Mouse (Mus musculus) myocyte (in vitro differentiated cells): ENCODE data around the gene Bcl2. TPM values are rescaled to one million over a fixed set of nuclear protein-coding genes. Genes with fewer than 3 reads are reported as not detected.
"Not testable (repeated sequence)": the region's sequence is repeated elsewhere in the genome, so short reads cannot be mapped to it uniquely, and the experiment has no call there.

Source experiments
- H3K27me3 ChIP-seq: one replicate; pipeline ENCODE4 v1.6.1; 2011; ENCODE audit not compliant: control insufficient read depth, insufficient read depth, insufficient read length
- H3K36me3 ChIP-seq: one replicate; pipeline ENCODE4 v1.6.1; 2011; ENCODE audit not compliant: control insufficient read depth, insufficient read depth
- H3K4me2 ChIP-seq: one replicate; pipeline ENCODE4 v1.6.1; 2011; ENCODE audit warnings: low read depth, control low read depth
- H3K4me3 ChIP-seq: one replicate; pipeline ENCODE4 v1.5.1; 2011; ENCODE audit warnings: mild to moderate bottlenecking, control low read depth, moderate library complexity
- H3K79me2 ChIP-seq: one replicate; pipeline ENCODE4 v1.6.1; 2011; ENCODE audit not compliant: control insufficient read depth, insufficient read depth
- H3ac ChIP-seq: one replicate; pipeline ENCODE4 v1.6.1; 2011; ENCODE audit not compliant: control insufficient read depth, insufficient read length
- CEBPB ChIP-seq: IDR thresholded peaks from 2 replicates; pipeline ENCODE4 v1.6.1; 2011; ENCODE audit warnings: mild to moderate bottlenecking, moderate library complexity; ENCODE audit not compliant: poor library complexity, insufficient read depth, severe bottlenecking
- E2F4 ChIP-seq: IDR thresholded peaks from one replicate; pipeline ENCODE4 v1.6.1; 2011; ENCODE audit warnings: mild to moderate bottlenecking, control low read depth, moderate library complexity; ENCODE audit not compliant: insufficient read depth
- MAX ChIP-seq: IDR thresholded peaks from one replicate; pipeline ENCODE4 v1.6.1; 2011; ENCODE audit warnings: low read depth, mild to moderate bottlenecking, control low read depth
- MYOD1 ChIP-seq, 3 experiments: IDR thresholded peaks; one replicate each; pipeline ENCODE4 v1.6.1; 2011; ENCODE audit warnings: control low read depth in 2 of 3, low read depth in 2 of 3, mild to moderate bottlenecking in 2 of 3, moderate library complexity in 1 of 3; ENCODE audit not compliant: insufficient read length in 2 of 3, control insufficient read depth in 1 of 3
- MYOG ChIP-seq, 3 experiments: IDR thresholded peaks; one replicate each; pipeline ENCODE4 v1.6.1; 2011; ENCODE audit warnings: control low read depth in 2 of 3, low read depth in 2 of 3, mild to moderate bottlenecking in 2 of 3; ENCODE audit not compliant: insufficient read length in 2 of 3, control insufficient read depth in 1 of 3, insufficient read depth in 1 of 3
- POLR2A ChIP-seq: IDR thresholded peaks from one replicate; pipeline ENCODE4 v1.6.1; 2011; ENCODE audit warnings: low read depth, mild to moderate bottlenecking, control low read depth, moderate library complexity; ENCODE audit not compliant: insufficient read length
- POLR2AphosphoS2 ChIP-seq: IDR thresholded peaks from one replicate; pipeline ENCODE4 v1.6.1; 2011; ENCODE audit warnings: low read depth, control low read depth; ENCODE audit not compliant: insufficient read length
- REST ChIP-seq: IDR thresholded peaks from one replicate; pipeline ENCODE4 v1.6.1; 2011; ENCODE audit warnings: mild to moderate bottlenecking, control low read depth, moderate library complexity; ENCODE audit not compliant: insufficient read depth, insufficient read length
- SRF ChIP-seq: IDR thresholded peaks from one replicate; pipeline ENCODE4 v1.6.1; 2011; ENCODE audit warnings: low read depth; ENCODE audit not compliant: control insufficient read depth, insufficient read length
- TCF12 ChIP-seq: IDR thresholded peaks from one replicate; pipeline ENCODE4 v1.6.1; 2011; ENCODE audit warnings: mild to moderate bottlenecking, control low read depth; ENCODE audit not compliant: poor library complexity, insufficient read depth, severe bottlenecking
- TCF3 ChIP-seq: IDR thresholded peaks from one replicate; pipeline ENCODE4 v1.6.1; 2011; ENCODE audit warnings: low read depth, control low read depth; ENCODE audit not compliant: insufficient read length
- USF1 ChIP-seq: IDR thresholded peaks from one replicate; pipeline ENCODE4 v1.6.1; 2011; ENCODE audit warnings: low read depth, mild to moderate bottlenecking, control low read depth, moderate library complexity
- polyA plus RNA-seq: library from polyadenylated mRNA; unstranded; fragments of >200 nt; fragmentation: generic; extraction: Trizol; gene quantifications from one replicate; pipeline ENCODE4 v1.2.1, GENCODE M21; 2012; ENCODE audit warnings: missing spikeins

Bcl2 gene
- polyA plus RNA-seq, 1 experiment = 1.9 TPM

DNA sequence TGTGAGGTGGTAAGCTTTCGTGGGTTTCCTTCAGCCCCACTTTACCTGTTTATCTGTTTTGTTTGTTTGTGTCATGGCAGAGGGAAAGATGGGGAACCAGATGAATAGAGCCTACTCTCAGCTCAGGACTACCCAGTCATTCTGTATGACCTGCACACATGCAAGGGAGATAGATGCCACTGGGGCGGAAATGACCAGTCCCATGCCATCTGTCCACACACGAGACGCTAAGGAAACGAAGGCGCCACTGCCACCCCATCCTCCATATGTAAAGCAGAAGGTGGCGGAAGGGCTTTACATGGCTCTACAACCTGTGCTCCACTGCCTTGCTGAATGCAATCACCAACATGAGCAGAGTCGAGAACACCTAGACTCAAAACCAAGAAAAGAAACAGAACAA lies 22.1 kb upstream of the Bcl2 start:
- Histone ChIP-seq H3K4me2 (no peak overlapping the region), H3K27me3 (no peaks in the 10 kb centered on the region), H3K4me3 (no peak overlapping the region), H3ac (no peak overlapping the region), H3K79me2 (no peaks in the 10 kb centered on the region), H3K36me3 (peaks cover 3% of the 10 kb centered on the region)
- TF ChIP-seq MYOD1 (IDR thresholded peaks at IDR 0.05; ENCODE audit: control insufficient read depth in 1 of 3, insufficient read length in 2 of 3, low read depth in 2 of 3) = no peak
- no peak for TF ChIP-seq TCF3

DNA sequence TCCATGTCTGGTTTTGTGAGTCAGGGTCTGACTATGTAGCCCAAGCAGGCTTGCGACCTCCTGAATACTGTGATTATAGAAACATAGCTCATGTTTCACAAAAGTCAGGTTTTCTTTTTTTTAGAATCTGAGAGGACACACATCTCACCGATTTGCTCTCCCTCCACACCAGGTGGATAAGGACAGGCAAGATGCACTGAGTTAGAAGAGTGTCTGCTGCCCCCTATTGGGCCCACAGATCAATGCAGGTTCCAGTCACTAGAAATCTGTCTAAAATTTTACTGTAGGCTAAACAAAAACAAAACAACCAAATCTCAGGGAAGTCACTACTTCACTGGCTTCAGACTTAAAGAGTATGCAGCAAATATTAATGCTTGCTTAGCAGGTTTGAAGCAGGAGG lies 21.5 kb upstream of the Bcl2 start:
- no peaks in the 10 kb centered on the region for H3K27me3 ChIP-seq
- no peaks in the 10 kb centered on the region for H3K79me2 ChIP-seq
- H3K4me2 ChIP-seq = no peak overlapping the region
- H3K36me3 ChIP-seq = peaks cover 3% of the 10 kb centered on the region
- no peak overlapping the region for H3ac ChIP-seq
- H3K4me3 ChIP-seq = no peak overlapping the region
- TF ChIP-seq CEBPB (no peak), SRF (no peak), POLR2A (no peak), MYOG (IDR thresholded peaks at IDR 0.05; ENCODE audit: control insufficient read depth in 1 of 3, insufficient read depth in 1 of 3, insufficient read length in 2 of 3, low read depth in 2 of 3) (no peak), REST (no peak), MAX (no peak), E2F4 (no peak), TCF12 (no peak), POLR2AphosphoS2 (no peak), TCF3 (no peak), USF1 (no peak), MYOD1 (IDR thresholded peaks at IDR 0.05; ENCODE audit: control insufficient read depth in 1 of 3, insufficient read length in 2 of 3, low read depth in 2 of 3) (no peak)

GRCm38 (mm10) chr1:106722061-106722460 lies 8.0 kb upstream of the Bcl2 start:
- Histone ChIP-seq H3ac (no peak overlapping the region), H3K36me3 (no peaks in the 10 kb centered on the region), H3K4me3 (no peak overlapping the region), H3K79me2 (no peaks in the 10 kb centered on the region), H3K27me3 (no peaks in the 10 kb centered on the region), H3K4me2 (no peak overlapping the region)
- TF ChIP-seq CEBPB (no peak), TCF12 (no peak), MAX (no peak), MYOD1 (IDR thresholded peaks at IDR 0.05; ENCODE audit: control insufficient read depth in 1 of 3, insufficient read length in 2 of 3, low read depth in 2 of 3) (no peak), POLR2AphosphoS2 (no peak), REST (no peak), E2F4 (no peak), POLR2A (no peak), USF1 (no peak), MYOG (IDR thresholded peaks at IDR 0.05; ENCODE audit: control insufficient read depth in 1 of 3, insufficient read depth in 1 of 3, insufficient read length in 2 of 3, low read depth in 2 of 3) (no peak), SRF (no peak), TCF3 (no peak)

DNA sequence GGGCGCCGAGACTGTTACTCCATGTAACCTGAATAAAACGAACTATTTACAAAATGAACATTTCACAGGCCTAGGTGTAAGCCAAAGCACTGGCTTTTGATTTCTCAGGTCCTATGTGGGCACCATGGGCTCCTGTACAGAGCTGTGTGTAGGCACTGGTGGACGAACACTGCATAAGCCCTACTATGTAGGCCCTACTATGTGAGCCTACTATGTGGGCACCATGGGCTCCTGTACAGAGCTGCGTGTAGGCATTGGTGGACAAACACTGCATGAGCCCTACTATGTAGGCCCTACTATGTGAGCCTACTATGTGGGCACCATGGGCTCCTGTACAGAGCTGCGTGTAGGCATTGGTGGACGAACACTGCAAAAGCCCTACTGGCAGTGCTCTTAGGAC lies 3.7 kb upstream of the Bcl2 start:
- not testable (repeated sequence) for H3K36me3 ChIP-seq, H3K79me2 ChIP-seq, H3K27me3 ChIP-seq, H3K4me2 ChIP-seq, H3ac ChIP-seq, H3K4me3 ChIP-seq

- Histone ChIP-seq H3ac (no peak overlapping the region), H3K27me3 (no peaks in the 10 kb centered on the region), H3K36me3 (no peaks in the 10 kb centered on the region), H3K4me2 (no peak overlapping the region), H3K79me2 (no peaks in the 10 kb centered on the region), H3K4me3 (no peak overlapping the region)
- TF ChIP-seq SRF (no peak), MYOG (IDR thresholded peaks at IDR 0.05; ENCODE audit: control insufficient read depth in 1 of 3, insufficient read depth in 1 of 3, insufficient read length in 2 of 3, low read depth in 2 of 3) (no peak), REST (no peak), CEBPB (no peak), POLR2AphosphoS2 (no peak), MAX (no peak), USF1 (no peak), E2F4 (no peak), MYOD1 (IDR thresholded peaks at IDR 0.05; ENCODE audit: control insufficient read depth in 1 of 3, insufficient read length in 2 of 3, low read depth in 2 of 3) (no peak), TCF12 (no peak)
Measured at GRCm38 (mm10) chr1:106717071-106717601, 3.1 kb upstream of the Bcl2 start.

DNA sequence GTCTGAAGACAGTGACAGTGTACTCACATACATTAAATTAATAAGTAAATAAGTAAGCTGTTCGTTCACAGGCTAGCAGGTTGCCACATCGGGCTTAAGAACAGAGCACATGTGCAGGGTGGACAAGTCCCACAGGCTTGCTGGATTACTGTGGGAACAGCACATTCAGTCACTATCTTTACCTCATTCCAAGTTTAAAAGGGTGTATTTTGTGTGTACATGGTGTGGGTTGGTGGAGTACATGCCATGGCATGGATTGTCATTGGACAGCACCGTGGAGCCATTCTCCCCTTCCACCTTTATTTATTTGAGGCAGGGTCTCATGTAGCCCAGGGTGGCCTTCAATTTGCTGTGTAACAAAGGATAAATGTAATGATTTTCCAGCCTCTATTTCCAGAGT lies 2.1 kb upstream of the Bcl2 start:
- no peaks in the 10 kb centered on the region for H3K79me2 ChIP-seq
- no peak overlapping the region for H3ac ChIP-seq
- no peak for TF ChIP-seq TCF3
- H3K4me3 ChIP-seq = no peak overlapping the region
- no peaks in the 10 kb centered on the region for H3K36me3 ChIP-seq
- no peak overlapping the region for H3K4me2 ChIP-seq
- H3K27me3 ChIP-seq = no peaks in the 10 kb centered on the region
